In the genomic region with DNA sequence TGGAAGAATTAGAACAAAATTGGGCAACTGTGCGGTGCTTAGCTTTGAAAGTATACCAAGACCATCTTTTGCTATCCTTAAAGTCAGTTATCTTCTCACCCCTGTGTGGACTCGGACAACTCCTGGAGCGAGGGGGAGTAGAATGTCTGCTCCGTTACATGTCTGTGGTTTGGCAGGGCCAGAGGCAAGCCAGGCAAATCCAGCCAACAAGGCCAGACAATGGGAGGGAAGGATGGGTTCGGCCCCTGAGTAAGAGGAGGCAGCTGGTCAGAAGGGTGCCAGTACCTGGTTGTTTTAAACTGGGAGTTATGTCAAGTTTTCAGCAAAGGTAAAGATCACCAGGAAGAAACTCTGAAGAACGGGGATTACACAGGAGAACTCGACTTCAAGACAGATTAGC, we compare ENCODE assay signal across 14 mouse cellular contexts.
"Had no signal": no experiment of that assay in that cellular context is flagged by ENCODE, and none has a peak within 500 bp of the region (broad histone marks: within the 10 kb centered on the region; RNA-seq: fewer than 3 reads in every experiment).

No protein-coding gene starts in this region.

- H3K4me2 ChIP-seq: limb, embryonic 15.5 days; liver, embryonic 12.5 days; lung, embryonic 14.5 days; midbrain, embryonic 11.5 days; stomach, embryonic 15.5 days had no signal

- H3K4me3 ChIP-seq: limb, embryonic 15.5 days; liver, embryonic 12.5 days; stomach, embryonic 15.5 days had no signal

- H3K36me3 ChIP-seq: limb, embryonic 15.5 days; stomach, embryonic 15.5 days had no signal

- ATAC-seq: liver, embryonic 12.5 days; midbrain, embryonic 16.5 days had no signal

- H3K9me3 ChIP-seq: limb, embryonic 15.5 days; liver, embryonic 12.5 days; stomach, embryonic 15.5 days had no signal

- H3K4me1 ChIP-seq: limb, embryonic 15.5 days; liver, embryonic 12.5 days; stomach, embryonic 15.5 days had no signal

- H3K27ac ChIP-seq: limb, embryonic 15.5 days; liver, embryonic 12.5 days; stomach, embryonic 15.5 days had no signal

- DNase-seq: kidney, postnatal 25 days; layer of hippocampus, adult 9-11 months; layer of hippocampus, postnatal 36 days; lung, embryonic 14.5 days; lung, postnatal 10 days; lung, postnatal 4 days; right cerebral cortex, postnatal 14 days; thymus, adult 2 months; thymus, postnatal 25 days had no signal

- H3K27me3 ChIP-seq: limb, embryonic 15.5 days; liver, embryonic 12.5 days; stomach, embryonic 15.5 days had no signal

- H3K9ac ChIP-seq: limb, embryonic 15.5 days; liver, embryonic 12.5 days; lung, embryonic 14.5 days; stomach, embryonic 15.5 days had no signal
